Mouse (Mus musculus): ENCODE measurements around the gene Cdca5.
A peak's percentile ranks its signal among the peaks of the same experiment; 100 is the strongest.
"Not testable (repeated sequence)": the region's sequence is repeated elsewhere in the genome, so short reads cannot be mapped to it uniquely, and the experiment has no call there.

The Cdca5 gene

GRCm38 (mm10) chr19:6104476-6104875, 19.7 kb downstream of the Cdca5 start:
- DNase-seq (ENCODE audit: low read depth, low spot score) = no peak

GRCm38 (mm10) chr19:6105586-6105985, 20.8 kb downstream of the Cdca5 start, which contains the start of gene Naaladl1:
Gene Naaladl1, plus strand, starts transcription at chr19:6105782.
- DNase-seq (ENCODE audit: low read depth, low spot score) = no peak

- DNase-seq (ENCODE audit: low read depth, low spot score) = no peak
Observed at GRCm38 (mm10) chr19:6113116-6113515, 28.3 kb downstream of the Cdca5 start.

GRCm38 (mm10) chr19:6116113-6116850, 31.5 kb downstream of the Cdca5 start:
- DNase-seq (ENCODE audit: low read depth, low spot score) = no peak

- DNase-seq (ENCODE audit: low read depth, low spot score) = no peak
Observed at GRCm38 (mm10) chr19:6117346-6117985, 32.7 kb downstream of the Cdca5 start.

- DNase-seq (ENCODE audit: low read depth, low spot score) = peak; percentile 80
Observed at GRCm38 (mm10) chr19:6117986-6118676, 33.3 kb downstream of the Cdca5 start, which contains the start of gene Sac3d1. Gene Sac3d1, minus strand, starts transcription at chr19:6118650.

GRCm38 (mm10) chr19:6118677-6119185, 33.9 kb downstream of the Cdca5 start:
- DNase-seq (ENCODE audit: low read depth, low spot score) = no peak

GRCm38 (mm10) chr19:6121761-6122160, 37.0 kb downstream of the Cdca5 start:
- no peak for DNase-seq (ENCODE audit: low read depth, low spot score)

- DNase-seq (ENCODE audit: low read depth, low spot score) = no peak
Observed at GRCm38 (mm10) chr19:6123330-6123729, 38.5 kb downstream of the Cdca5 start.

- no peak for DNase-seq (ENCODE audit: low read depth, low spot score)
Observed at GRCm38 (mm10) chr19:6124898-6125297, 40.1 kb downstream of the Cdca5 start.

GRCm38 (mm10) chr19:6126289-6126688, 41.5 kb downstream of the Cdca5 start:
- peak; percentile 32 for DNase-seq (ENCODE audit: low read depth, low spot score)

GRCm38 (mm10) chr19:6126789-6127580, 42.2 kb downstream of the Cdca5 start:
- DNase-seq (ENCODE audit: low read depth, low spot score) = no peak

GRCm38 (mm10) chr19:6127760-6128341, 43.1 kb downstream of the Cdca5 start, which contains the start of gene Snx15:
Gene Snx15, minus strand, starts transcription at chr19:6128304.
- peak; percentile 94 for DNase-seq (ENCODE audit: low read depth, low spot score)

GRCm38 (mm10) chr19:6130414-6131128, 45.8 kb downstream of the Cdca5 start:
- DNase-seq (ENCODE audit: low read depth, low spot score) = not testable (repeated sequence)

- DNase-seq (ENCODE audit: low read depth, low spot score) = no peak
Observed at GRCm38 (mm10) chr19:6132171-6132827, 47.5 kb downstream of the Cdca5 start.

GRCm38 (mm10) chr19:6133197-6133596, 48.4 kb downstream of the Cdca5 start:
- DNase-seq (ENCODE audit: low read depth, low spot score) = not testable (repeated sequence)

GRCm38 (mm10) chr19:6136397-6136796, 51.6 kb downstream of the Cdca5 start:
- no peak for DNase-seq (ENCODE audit: low read depth, low spot score)

- DNase-seq (ENCODE audit: low read depth, low spot score) = no peak
Observed at GRCm38 (mm10) chr19:6139701-6140100, 54.9 kb downstream of the Cdca5 start.

GRCm38 (mm10) chr19:6140374-6140677, 55.5 kb downstream of the Cdca5 start:
- peak; percentile 36 for DNase-seq (ENCODE audit: low read depth, low spot score)
